Mouse (Mus musculus): ENCODE results near the gene Man1b1.

DNA sequence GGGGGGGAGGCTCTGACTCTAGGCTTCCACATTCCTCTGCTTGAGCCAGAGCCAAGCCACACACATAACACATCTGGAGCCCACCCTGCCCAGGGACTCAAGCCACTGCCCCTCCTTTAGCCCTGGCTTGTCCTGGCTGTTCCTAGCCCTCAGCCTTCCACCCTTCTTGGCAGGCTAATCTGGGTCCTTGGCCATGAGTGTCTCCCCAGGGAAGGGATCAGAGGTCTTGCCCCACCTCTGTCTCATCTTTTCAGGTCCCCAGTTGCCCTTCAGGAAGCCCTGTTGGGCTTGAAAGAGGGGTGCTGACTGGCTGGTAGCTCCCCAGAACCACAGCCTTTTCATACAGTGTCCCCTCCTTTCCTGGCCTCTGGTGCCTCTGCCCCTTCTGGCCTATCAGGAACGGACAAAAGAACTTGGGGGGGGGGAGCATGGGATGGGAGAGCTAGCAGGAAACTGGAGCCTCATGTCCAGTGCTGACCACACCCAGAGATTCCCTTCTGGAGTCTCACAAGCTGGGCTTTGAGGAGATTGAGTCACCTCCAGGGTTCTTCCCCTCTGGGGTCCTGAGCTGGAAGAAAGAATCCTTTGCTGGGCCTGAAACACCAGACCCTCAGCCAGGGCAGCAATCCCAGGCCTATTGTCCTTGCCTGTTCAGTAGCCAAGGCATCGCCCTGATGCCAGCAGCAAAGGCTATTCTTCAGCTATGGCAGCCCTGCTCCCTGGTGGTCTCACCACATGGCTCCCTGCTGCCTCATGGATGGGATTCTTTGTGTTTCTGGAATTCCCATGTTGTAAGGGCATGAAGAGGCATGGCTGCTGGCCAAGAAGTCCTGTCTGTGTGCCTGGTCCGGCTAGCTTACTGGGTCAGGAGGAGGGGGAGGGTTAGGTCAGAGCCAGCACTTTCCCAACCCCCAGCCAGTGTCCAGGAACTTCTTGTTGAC lies 62.4 kb downstream of the Man1b1 start:
- TF ChIP-seq POLR2A (IDR thresholded peaks at IDR 0.05; ENCODE audit: control insufficient read depth, extremely low read depth, insufficient read depth, low read length, poor library complexity): no peak
- TF ChIP-seq CTCF (IDR thresholded peaks at IDR 0.05; ENCODE audit: borderline replicate concordance, control insufficient read depth, extremely low read depth, insufficient read depth, low read length, poor library complexity): no peak

All from thymus, adult 2 months (tissue).